In the genomic region with DNA sequence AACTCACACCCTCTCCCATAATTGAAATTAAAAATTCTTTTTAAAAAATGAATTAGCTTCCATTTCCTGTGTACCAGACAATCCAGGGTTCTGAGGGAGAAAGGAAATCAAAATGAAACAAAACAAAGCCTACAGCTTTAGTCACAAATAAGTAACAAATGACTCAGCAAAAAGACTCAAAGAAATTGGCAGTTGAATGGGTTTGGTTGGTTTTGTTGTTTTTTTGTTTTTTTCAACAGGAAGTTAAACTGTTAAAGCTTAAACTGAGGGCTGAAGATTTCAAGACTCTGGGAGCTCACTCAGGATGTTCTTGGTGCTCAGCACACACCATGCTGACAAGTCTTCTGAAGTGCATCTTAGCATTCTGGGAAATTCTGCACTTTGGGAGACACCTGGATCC, we compare ENCODE assay signal across 23 mouse cellular contexts. TPM values are rescaled to one million over a fixed set of nuclear protein-coding genes. Genes with fewer than 3 reads are reported as not detected.
DNase-seq lines count a peak whose midpoint lies in the region; ATAC-seq and TF ChIP-seq lines count a peak whose summit lies in the region.
"Had no signal": no experiment of that assay in that cellular context is flagged by ENCODE, and none has a peak within 500 bp of the region (broad histone marks: within the 10 kb centered on the region; RNA-seq: fewer than 3 reads in every experiment).

No protein-coding gene starts in this region.

- no peaks in the 10 kb centered on the region for H3K27me3 ChIP-seq in lung, embryonic 14.5 days (ENCODE audit: insufficient read depth, low read length)
- H3K27me3 ChIP-seq in limb, embryonic 10.5 days (ENCODE audit: low read depth, poor library complexity, severe bottlenecking): no peaks in the 10 kb centered on the region
- H3K27me3 ChIP-seq: forebrain, embryonic 15.5 days; kidney, embryonic 15.5 days; midbrain, embryonic 13.5 days had no signal

- peak; percentile 18 for DNase-seq in lung, embryonic 14.5 days
- no peak for DNase-seq in lung, postnatal 25 days (ENCODE audit: low spot score)
- peak; percentile 16 for DNase-seq in A20 (ENCODE audit: low read depth, low spot score)
- peak; percentile 79 for DNase-seq in Muller cell, postnatal 12 days (ENCODE audit: inconsistent ontology term)
- DNase-seq in induced T-regulatory cell, adult 2 months (ENCODE audit: low read depth): peak; percentile 79
- DNase-seq in frontal cortex, adult 2 months (ENCODE audit: extremely low spot score in 1 of 2, low spot score in 1 of 2): no peak
- no peak for DNase-seq in limb, embryonic 10.5 days (ENCODE audit: low spot score)
- no peak for DNase-seq in layer of hippocampus, adult 11-12 months (ENCODE audit: low spot score)
- DNase-seq: adrenal gland, adult 2 months; cerebellum, adult 11 months; cerebellum, postnatal 36 days; heart, postnatal 14 days; layer of hippocampus, adult 9-11 months; liver, postnatal 0 days; right cerebral cortex, postnatal 4 days had no signal

- no peak overlapping the region for H3K9ac ChIP-seq in lung, embryonic 14.5 days
- H3K9ac ChIP-seq: forebrain, embryonic 15.5 days; kidney, embryonic 15.5 days; liver, postnatal 0 days; midbrain, embryonic 13.5 days had no signal

- no peak overlapping the region for H3K4me3 ChIP-seq in lung, embryonic 14.5 days (ENCODE audit: low read depth, low read length)
- H3K4me3 ChIP-seq in limb, embryonic 10.5 days: no peak overlapping the region
- H3K4me3 ChIP-seq: embryonic facial prominence, embryonic 10.5 days; forebrain, embryonic 15.5 days; kidney, embryonic 15.5 days; midbrain, embryonic 13.5 days had no signal

- H3K9me3 ChIP-seq in lung, embryonic 14.5 days (ENCODE audit: low read depth, low read length): no peaks in the 10 kb centered on the region
- H3K9me3 ChIP-seq in limb, embryonic 10.5 days (replicated peaks): no peaks in the 10 kb centered on the region
- H3K9me3 ChIP-seq: embryonic facial prominence, embryonic 10.5 days; forebrain, embryonic 15.5 days; kidney, embryonic 15.5 days; midbrain, embryonic 13.5 days had no signal

- ATAC-seq in lung, embryonic 14.5 days (ENCODE audit: insufficient read depth): no peak
- ATAC-seq: forebrain, embryonic 15.5 days; hindbrain, embryonic 16.5 days; liver, postnatal 0 days; midbrain, embryonic 13.5 days had no signal

- H3K4me2 ChIP-seq in lung, embryonic 14.5 days: no peak overlapping the region
- H3K4me2 ChIP-seq: forebrain, embryonic 15.5 days; heart, embryonic 11.5 days; kidney, embryonic 15.5 days; midbrain, embryonic 13.5 days had no signal

- no peaks in the 10 kb centered on the region for H3K4me1 ChIP-seq in lung, embryonic 14.5 days (ENCODE audit: insufficient read depth)
- H3K4me1 ChIP-seq in limb, embryonic 10.5 days: no peaks in the 10 kb centered on the region
- H3K4me1 ChIP-seq: embryonic facial prominence, embryonic 10.5 days; forebrain, embryonic 15.5 days; kidney, embryonic 15.5 days; midbrain, embryonic 13.5 days had no signal

- no peaks in the 10 kb centered on the region for H3K36me3 ChIP-seq in lung, embryonic 14.5 days (ENCODE audit: insufficient read depth)
- H3K36me3 ChIP-seq in limb, embryonic 10.5 days: no peaks in the 10 kb centered on the region
- H3K36me3 ChIP-seq: embryonic facial prominence, embryonic 10.5 days; forebrain, embryonic 15.5 days; kidney, embryonic 15.5 days; midbrain, embryonic 13.5 days had no signal

- TF ChIP-seq CTCF in lung, embryonic 14.5 days (IDR thresholded peaks at IDR 0.05; ENCODE audit: low read depth): no peak

- H3K27ac ChIP-seq in lung, embryonic 14.5 days (ENCODE audit: low read depth): no peak overlapping the region
- no peak overlapping the region for H3K27ac ChIP-seq in limb, embryonic 10.5 days
- H3K27ac ChIP-seq: embryonic facial prominence, embryonic 10.5 days; forebrain, embryonic 15.5 days; kidney, embryonic 15.5 days; macrophage; midbrain, embryonic 13.5 days had no signal

RNA-seq across cellular contexts. Expression of gene Esm1, which starts 39.2 kb away (rescaled TPM):
- polyA plus RNA-seq in lung, embryonic 14.5 days (2014; fragmentation: Nextera tagmentation; extraction: Ambion mirVana): 1.6 and 2.2 TPM in 2 replicates
- 0.44 and 0.56 TPM in 2 replicates for polyA plus RNA-seq in frontal cortex, adult 2 months (2012; rRNA removed)
- polyA plus RNA-seq in limb, embryonic 10.5 days (2016; fragmentation: Nextera tagmentation; extraction: Ambion mirVana): 2.9 and 4.2 TPM in 2 replicates
- polyA plus RNA-seq: macrophage had no signal

RNA-seq across cellular contexts. Expression of gene Gzmk, which starts 55.5 kb away (rescaled TPM):
- not detected in 2 replicates for polyA plus RNA-seq in lung, embryonic 14.5 days (2014; fragmentation: Nextera tagmentation; extraction: Ambion mirVana)
- polyA plus RNA-seq in frontal cortex, adult 2 months (2012; rRNA removed): 0.15 and 0.24 TPM in 2 replicates
- not detected in 2 replicates for polyA plus RNA-seq in limb, embryonic 10.5 days (2016; fragmentation: Nextera tagmentation; extraction: Ambion mirVana)
- polyA plus RNA-seq: adrenal gland, adult 2 months; embryonic facial prominence, embryonic 10.5 days; gonadal fat pad, adult 2 months; heart, embryonic 11.5 days; hindbrain, embryonic 16.5 days; kidney, embryonic 15.5 days; liver, postnatal 0 days; macrophage; midbrain, embryonic 13.5 days had no signal

Comparison
In these comparisons a context has a peak if more than half of its experiments do, and no peak if none do; other contexts are left out.
1. DNase-seq: peak in lung, embryonic 14.5 days (single experiment), A20 (single experiment), Muller cell, postnatal 12 days (single experiment) and induced T-regulatory cell, adult 2 months (single experiment); none in lung, postnatal 25 days (single experiment), frontal cortex, adult 2 months (0 of 2), limb, embryonic 10.5 days (single experiment) and layer of hippocampus, adult 11-12 months (single experiment).